Mouse (Mus musculus) lung, embryonic 14.5 days (tissue): ENCODE measurements around the gene Car5a. TPM values are rescaled to one million over a fixed set of nuclear protein-coding genes. Genes with fewer than 3 reads are reported as not detected.

Source experiments
- ATAC-seq: fragments of 200-750 bp; cut with Nextera tagmentation; 2 replicates; pipeline ENCODE4 v1.8.0; 2017; ENCODE audit warnings: mild to moderate bottlenecking, moderate TSS enrichment, moderate library complexity; ENCODE audit not compliant: insufficient read depth
- DNase-seq: peaks from one replicate; pipeline ENCODE4 v3.0.0-alpha.2; 2015
- H3K27ac ChIP-seq: fragments of 300-500 bp; sonication (generic); 2 replicates; pipeline ENCODE4 v1.5.1; 2014; ENCODE audit warnings: low read depth, mild to moderate bottlenecking, moderate library complexity
- H3K27me3 ChIP-seq: fragments of 300-500 bp; sonication (generic); 2 replicates; pipeline ENCODE4 v1.6.1; 2014; ENCODE audit warnings: low read length, control low read depth; ENCODE audit not compliant: insufficient read depth
- H3K36me3 ChIP-seq: fragments of 300-500 bp; sonication (generic); 2 replicates; pipeline ENCODE4 v1.6.1; 2014; ENCODE audit warnings: control low read depth; ENCODE audit not compliant: insufficient read depth
- H3K4me1 ChIP-seq: fragments of 300-500 bp; sonication (generic); 2 replicates; pipeline ENCODE4 v1.6.1; 2014; ENCODE audit warnings: antibody characterized with exemption, control low read depth; ENCODE audit not compliant: insufficient read depth
- H3K4me2 ChIP-seq: fragments of 300-500 bp; sonication (generic); 2 replicates; pipeline ENCODE4 v1.6.1; 2014; ENCODE audit warnings: mild to moderate bottlenecking
- H3K4me3 ChIP-seq: fragments of 300-500 bp; sonication (generic); 2 replicates; pipeline ENCODE4 v1.5.1; 2014; ENCODE audit warnings: low read depth, low read length
- H3K9ac ChIP-seq: fragments of 300-500 bp; sonication (generic); 2 replicates; pipeline ENCODE4 v1.6.1; 2014
- H3K9me3 ChIP-seq: fragments of 300-500 bp; sonication (generic); 2 replicates; pipeline ENCODE4 v1.6.1; 2016; ENCODE audit warnings: low read depth, low read length, control low read depth
- CTCF ChIP-seq: IDR thresholded peaks from 2 replicates; pipeline ENCODE4 v1.5.1; 2016; ENCODE audit warnings: antibody characterized with exemption, low read depth
- WGBS: fragments of 180-500 bp; shearing (Covaris S2); extraction: QIAGEN DNeasy Blood & Tissue Kit; methylation state at CpG from one replicate; pipeline ENCODE4 v1.1.7; 2014; 5-methylcytosine and 5-hydroxymethylcytosine counted together
- polyA plus RNA-seq: library from polyadenylated mRNA; unstranded; fragments of >200 nt; fragmentation: Nextera tagmentation; extraction: Ambion mirVana; gene quantifications from 2 replicates; pipeline ENCODE4 v1.2.1, GENCODE M21; 2014

Gene Car5a
- polyA plus RNA-seq, 1 experiment from 2014 or later, result not detected

DNA sequence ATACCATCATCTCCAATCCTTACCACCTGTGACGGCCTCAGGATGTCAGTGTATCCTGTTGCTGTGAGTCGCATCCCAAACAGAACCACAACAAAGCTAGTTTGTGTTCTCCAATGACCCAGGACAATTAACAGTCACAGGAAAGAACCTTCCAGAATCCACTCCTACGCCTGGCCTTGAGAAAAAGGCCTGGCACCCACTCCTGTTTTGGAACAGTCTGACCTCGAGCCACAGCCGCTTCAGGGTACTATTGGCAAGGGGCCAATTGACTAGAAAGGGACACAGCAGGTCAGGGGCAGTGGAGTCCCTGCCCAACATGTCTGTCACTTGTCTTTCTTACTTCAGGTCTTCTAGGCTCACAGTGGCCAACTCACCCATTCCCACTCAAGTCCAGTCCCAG is 51.8 kb downstream of the Car5a start:
- DNase-seq (no peak), ATAC-seq (no peak)
- TF ChIP-seq CTCF, result no peak
- no peaks in the 10 kb centered on the region for H3K4me1 ChIP-seq
- peaks cover 25% of the 10 kb centered on the region for H3K36me3 ChIP-seq
- H3K9ac ChIP-seq, result no peak overlapping the region
- no peak overlapping the region for H3K4me2 ChIP-seq
- H3K27me3 ChIP-seq, result no peaks in the 10 kb centered on the region
- H3K4me3 ChIP-seq, result no peak overlapping the region
- 81% methylated on average over 5 of the region's 5 CpGs for WGBS
- H3K27ac ChIP-seq, result no peak overlapping the region
- no peaks in the 10 kb centered on the region for H3K9me3 ChIP-seq

DNA sequence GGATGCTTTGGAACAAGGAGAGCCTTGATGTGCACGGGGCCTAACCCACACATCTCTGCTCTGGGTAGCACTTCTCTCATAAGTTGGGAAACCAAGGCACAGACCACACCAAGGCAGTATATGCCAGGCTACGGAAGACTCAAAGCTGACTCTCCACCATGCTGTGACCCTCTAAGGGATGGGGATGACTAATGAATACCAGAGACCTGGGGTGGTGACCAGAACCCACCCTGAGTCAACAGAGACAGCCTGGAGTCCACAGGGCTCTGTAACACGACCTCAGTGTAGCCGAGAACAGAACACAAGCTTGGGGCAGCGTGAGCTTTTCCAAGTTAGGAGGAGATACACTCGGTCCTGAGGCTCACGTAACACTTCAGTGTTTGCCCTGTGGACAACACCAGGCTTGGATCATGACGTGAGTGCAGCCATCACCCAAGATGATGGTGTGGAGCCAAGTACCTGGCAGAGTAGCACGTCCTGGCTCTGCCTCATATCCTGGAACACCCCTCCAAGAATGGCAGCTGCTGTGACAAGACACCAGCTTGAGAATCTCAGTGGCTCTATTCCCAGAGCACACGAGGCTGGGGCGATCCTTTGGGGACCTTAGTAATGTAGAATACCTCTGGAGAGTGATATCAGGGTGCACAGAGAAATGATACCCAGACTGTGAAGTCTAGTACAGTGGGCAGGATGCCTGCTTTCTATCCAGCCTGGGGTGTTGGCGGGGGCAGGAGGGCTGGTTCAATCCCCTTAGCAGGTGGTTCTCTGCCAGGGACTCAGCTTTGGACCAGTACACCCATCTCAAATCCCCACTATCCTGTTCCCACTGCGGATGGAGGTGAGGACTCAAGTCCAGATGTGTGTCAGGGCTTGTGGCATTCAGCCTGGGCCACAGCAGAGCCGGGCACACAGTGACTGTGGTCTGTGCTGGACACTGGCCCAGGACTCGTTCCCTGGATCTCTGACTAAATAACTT is 54.6 kb downstream of the Car5a start:
- no peaks in the 10 kb centered on the region for H3K9me3 ChIP-seq
- H3K4me1 ChIP-seq, result no peaks in the 10 kb centered on the region
- H3K27ac ChIP-seq, result no peak overlapping the region
- WGBS, result 71% methylated on average over 15 of the region's 15 CpGs
- no peak for DNase-seq
- no peak overlapping the region for H3K9ac ChIP-seq
- no peaks in the 10 kb centered on the region for H3K27me3 ChIP-seq
- H3K4me3 ChIP-seq, result no peak overlapping the region
- H3K36me3 ChIP-seq, result peaks cover 36% of the 10 kb centered on the region
- no peak for TF ChIP-seq CTCF
- ATAC-seq, result no peak
- H3K4me2 ChIP-seq, result no peak overlapping the region

DNA sequence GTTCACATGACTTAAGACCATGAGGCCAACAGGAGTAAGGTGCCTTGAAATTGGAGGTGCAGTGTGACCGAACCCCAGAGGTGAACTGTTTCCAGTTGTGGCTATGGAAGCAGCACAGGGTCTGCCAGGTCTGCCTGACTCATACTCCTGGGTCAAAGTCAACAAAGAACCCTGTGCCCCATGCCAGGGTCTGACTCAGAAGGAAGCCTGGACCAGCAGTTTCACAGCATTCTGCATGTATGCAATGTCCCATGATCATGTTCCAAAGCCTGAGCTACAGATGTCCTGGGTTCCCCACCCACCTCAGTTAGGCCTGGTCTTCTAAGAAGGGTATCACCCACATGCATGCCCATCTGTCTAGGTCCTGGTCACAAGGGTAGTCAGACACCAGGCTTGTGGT is 55.4 kb downstream of the Car5a start:
- peaks cover 39% of the 10 kb centered on the region for H3K36me3 ChIP-seq

DNA sequence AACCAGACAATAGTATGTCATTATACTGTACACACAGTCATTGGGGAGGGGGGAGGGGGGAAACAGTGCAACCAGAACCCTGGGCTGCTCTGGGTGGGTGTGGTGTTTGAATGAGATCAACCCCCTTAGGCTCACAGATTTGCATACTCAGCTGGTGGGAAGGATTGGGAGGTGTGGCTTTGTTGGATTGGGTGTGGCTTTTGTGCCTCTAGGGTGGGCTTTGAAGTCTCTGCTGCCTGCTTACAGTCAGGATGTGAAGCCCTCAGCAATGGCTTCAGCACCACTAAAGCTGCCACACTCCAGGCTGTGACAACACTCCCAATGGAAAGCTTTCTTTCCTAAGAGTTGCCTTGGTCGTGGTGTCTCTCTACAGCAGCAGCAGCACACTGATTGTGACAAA is 57.2 kb downstream of the Car5a start:
- Histone ChIP-seq H3K9me3 (no peaks in the 10 kb centered on the region), H3K27me3 (no peaks in the 10 kb centered on the region), H3K27ac (no peak overlapping the region), H3K9ac (no peak overlapping the region), H3K4me1 (no peaks in the 10 kb centered on the region), H3K36me3 (peaks cover 55% of the 10 kb centered on the region), H3K4me2 (no peak overlapping the region), H3K4me3 (no peak overlapping the region)
- WGBS, result 69% methylated on average over 1 of the region's 1 CpGs
- no peak for TF ChIP-seq CTCF
- DNase-seq (no peak), ATAC-seq (no peak)

More for the DNA sequence above, 55.4 kb downstream of the Car5a start:
- H3K4me1 ChIP-seq, result no peaks in the 10 kb centered on the region
- no peak overlapping the region for H3K4me3 ChIP-seq
- ATAC-seq (no peak), DNase-seq (no peak)
- H3K27me3 ChIP-seq, result no peaks in the 10 kb centered on the region
- no peak overlapping the region for H3K9ac ChIP-seq
- no peaks in the 10 kb centered on the region for H3K9me3 ChIP-seq
- H3K27ac ChIP-seq, result no peak overlapping the region
- TF ChIP-seq CTCF, result no peak
- WGBS, result 83% methylated on average over 1 of the region's 1 CpGs
- no peak overlapping the region for H3K4me2 ChIP-seq

DNA sequence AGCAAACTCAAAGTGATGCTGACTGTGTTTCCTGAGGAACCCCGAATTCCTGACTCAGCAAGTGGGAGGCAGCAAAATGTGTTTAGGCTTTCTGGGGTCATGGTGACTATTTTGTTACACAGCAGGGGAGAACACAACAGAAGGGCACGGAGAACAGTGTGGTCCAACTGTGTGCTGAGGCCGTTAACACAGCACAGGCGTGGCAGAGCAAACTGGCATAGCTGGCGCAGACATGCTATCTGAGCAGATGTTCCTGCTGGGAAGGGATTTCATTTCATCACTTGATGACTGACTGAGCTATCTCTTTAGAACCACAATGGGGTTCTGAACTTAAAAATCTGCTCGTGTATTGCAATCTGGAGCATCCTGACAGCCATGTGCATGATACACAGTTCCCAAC is 59.3 kb downstream of the Car5a start:
- peaks cover 58% of the 10 kb centered on the region for H3K36me3 ChIP-seq
- WGBS, result 89% methylated on average over 6 of the region's 6 CpGs
- TF ChIP-seq CTCF, result no peak

DNA sequence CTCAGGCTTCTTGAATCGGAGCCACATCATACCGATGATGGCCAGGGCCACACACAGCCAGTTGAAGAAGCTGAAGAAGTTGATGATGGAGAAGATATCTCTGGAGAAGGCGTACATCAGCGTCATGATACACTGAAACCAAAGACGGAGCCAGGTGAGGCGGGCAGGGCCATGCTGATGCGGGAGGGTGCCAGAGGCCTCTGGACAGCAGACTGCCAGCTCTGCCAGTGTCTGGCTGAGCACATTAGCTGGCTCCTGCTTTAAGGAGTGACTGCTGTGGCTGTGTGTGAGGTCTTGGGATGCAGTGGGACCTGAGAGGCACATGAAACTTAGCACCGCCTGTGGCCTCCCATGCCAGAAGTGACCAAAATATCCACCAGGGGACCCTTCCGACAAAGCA is 59.7 kb downstream of the Car5a start:
- ATAC-seq (no peak), DNase-seq (no peak)
- Histone ChIP-seq H3K27me3 (no peaks in the 10 kb centered on the region), H3K36me3 (peaks cover 58% of the 10 kb centered on the region), H3K27ac (no peak overlapping the region), H3K4me3 (no peak overlapping the region), H3K4me1 (0 out of 2 replicates have a peak, but pooled peaks cover 6% of the 10 kb centered on the region), H3K9me3 (no peaks in the 10 kb centered on the region), H3K9ac (no peak overlapping the region), H3K4me2 (no peak overlapping the region)
- TF ChIP-seq CTCF, result no peak
- WGBS, result 94% methylated on average over 9 of the region's 9 CpGs

More for the DNA sequence above, 59.3 kb downstream of the Car5a start:
- no peaks in the 10 kb centered on the region for H3K27me3 ChIP-seq
- H3K27ac ChIP-seq, result no peak overlapping the region
- H3K4me3 ChIP-seq, result no peak overlapping the region
- no peak overlapping the region for H3K4me2 ChIP-seq
- H3K4me1 ChIP-seq, result 0 out of 2 replicates have a peak, but pooled peaks cover 6% of the 10 kb centered on the region
- no peak for DNase-seq
- ATAC-seq, result no peak
- H3K9me3 ChIP-seq, result no peaks in the 10 kb centered on the region
- no peak overlapping the region for H3K9ac ChIP-seq

DNA sequence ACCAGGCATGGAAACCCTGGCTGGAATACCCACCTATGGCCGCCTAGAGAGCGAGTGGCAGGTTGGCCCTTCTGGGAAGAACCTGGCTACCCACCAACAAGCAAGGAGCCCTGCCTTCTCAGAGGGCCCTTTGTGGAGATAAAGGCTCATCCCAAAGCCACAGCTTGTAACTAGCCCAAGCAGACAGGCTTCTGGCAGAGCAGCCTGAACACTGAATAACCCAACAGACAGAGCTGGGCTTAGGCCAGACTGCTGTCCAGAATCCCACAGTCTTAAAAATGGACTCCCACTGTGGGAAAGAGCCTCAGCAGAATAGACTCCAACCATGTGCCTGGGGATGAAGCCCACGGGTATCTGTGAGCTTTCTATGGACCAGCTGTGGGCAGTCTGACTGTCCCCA is 60.5 kb downstream of the Car5a start:
- 90% methylated on average over 3 of the region's 3 CpGs for WGBS
- no peak overlapping the region for H3K27ac ChIP-seq
- 0 out of 2 replicates have a peak, but pooled peaks cover 6% of the 10 kb centered on the region for H3K4me1 ChIP-seq
- no peaks in the 10 kb centered on the region for H3K9me3 ChIP-seq
- ATAC-seq (no peak), DNase-seq (no peak)
- peaks cover 58% of the 10 kb centered on the region for H3K36me3 ChIP-seq
- H3K27me3 ChIP-seq, result no peaks in the 10 kb centered on the region
- H3K4me2 ChIP-seq, result no peak overlapping the region
- H3K9ac ChIP-seq, result no peak overlapping the region
- H3K4me3 ChIP-seq, result no peak overlapping the region
- TF ChIP-seq CTCF, result no peak
